9 mouse cellular contexts compared by ENCODE assay signal in genomic region chr12:71725713-71726336, GRCm38 (mm10).
A peak's percentile ranks its signal among the peaks of the same experiment; 100 is the strongest.
DNase-seq lines count a peak whose midpoint lies in the region; ATAC-seq and TF ChIP-seq lines count a peak whose summit lies in the region.
"Had no signal": no experiment of that assay in that cellular context is flagged by ENCODE, and none has a peak within 500 bp of the region (broad histone marks: within the 10 kb centered on the region; RNA-seq: fewer than 3 reads in every experiment).

No protein-coding gene starts in this region.

- peak overlapping the region; percentile 32; the same call in 1 of the 2 replicates for H3K27ac ChIP-seq in kidney, embryonic 15.5 days
- H3K27ac ChIP-seq in gastrocnemius, adult 2 months, result no peak overlapping the region
- H3K27ac ChIP-seq in forebrain, embryonic 11.5 days (ENCODE audit: low read depth, low read length), result no peak overlapping the region
- H3K27ac ChIP-seq: heart, embryonic 13.5 days had no signal

- H3K9ac ChIP-seq in kidney, embryonic 15.5 days, result no peak overlapping the region
- no peak overlapping the region for H3K9ac ChIP-seq in forebrain, embryonic 11.5 days (ENCODE audit: low read length)
- H3K9ac ChIP-seq: heart, embryonic 13.5 days had no signal

- ATAC-seq in kidney, embryonic 15.5 days (replicated peaks; ENCODE audit: low FRiP score), result no peak
- ATAC-seq in forebrain, embryonic 11.5 days (replicated peaks; ENCODE audit: low FRiP score), result no peak

- intact Hi-C loops in gastrocnemius, adult 2 months (cut with DNase I), result no loop called here

- no peak overlapping the region for H3K4me3 ChIP-seq in kidney, embryonic 15.5 days (replicated peaks)
- H3K4me3 ChIP-seq in gastrocnemius, adult 2 months, result no peak overlapping the region
- H3K4me3 ChIP-seq in forebrain, embryonic 11.5 days (ENCODE audit: low read depth, low read length), result no peak overlapping the region
- H3K4me3 ChIP-seq: heart, embryonic 13.5 days had no signal

- H3K9me3 ChIP-seq in kidney, embryonic 15.5 days (replicated peaks), result no peaks in the 10 kb centered on the region
- H3K9me3 ChIP-seq in forebrain, embryonic 11.5 days (ENCODE audit: control insufficient read depth, low read length), result no peaks in the 10 kb centered on the region
- H3K9me3 ChIP-seq: G1E; heart, embryonic 13.5 days had no signal

- H3K4me2 ChIP-seq in kidney, embryonic 15.5 days, result no peak overlapping the region
- H3K4me2 ChIP-seq in forebrain, embryonic 11.5 days (ENCODE audit: low read depth, low read length, severe bottlenecking), result no peak overlapping the region
- H3K4me2 ChIP-seq: heart, embryonic 13.5 days had no signal

- 57% methylated on average over 4 of the region's 4 CpGs for WGBS in kidney, embryonic 15.5 days
- WGBS in forebrain, embryonic 11.5 days, result 12% methylated on average over 4 of the region's 4 CpGs

- no peak for DNase-seq in kidney, adult 8-10 months
- peak; percentile 23 for DNase-seq in embryo, embryonic 10.5 days (ENCODE audit: low spot score)
- peak; percentile 69 for DNase-seq in gastrocnemius, adult 2 months
- DNase-seq in lung, postnatal 10 days, result peak; percentile 74
- no peak for DNase-seq in c-Kit-positive CD71-positive TER-119-positive erythroid progenitor cells, embryonic 14.5 days (ENCODE audit: low spot score)
- no peak for DNase-seq in forebrain, embryonic 11.5 days (ENCODE audit: low spot score)

- H3K36me3 ChIP-seq in kidney, embryonic 15.5 days, result no peaks in the 10 kb centered on the region
- no peaks in the 10 kb centered on the region for H3K36me3 ChIP-seq in forebrain, embryonic 11.5 days (ENCODE audit: control insufficient read depth, insufficient read depth, low read length)
- H3K36me3 ChIP-seq: G1E; heart, embryonic 13.5 days had no signal

- H3K27me3 ChIP-seq in kidney, embryonic 15.5 days, result no peaks in the 10 kb centered on the region
- H3K27me3 ChIP-seq in forebrain, embryonic 11.5 days (ENCODE audit: control insufficient read depth, insufficient read depth, low read length), result no peaks in the 10 kb centered on the region
- H3K27me3 ChIP-seq: heart, embryonic 13.5 days had no signal

- no peak for TF ChIP-seq CTCF in gastrocnemius, adult 2 months (IDR thresholded peaks at IDR 0.05)

- 0 out of 2 replicates have a peak, but pooled peaks cover 6% of the 10 kb centered on the region for H3K4me1 ChIP-seq in kidney, embryonic 15.5 days
- H3K4me1 ChIP-seq in forebrain, embryonic 11.5 days (replicated peaks; ENCODE audit: control insufficient read depth, insufficient read depth, low read length), result no peaks in the 10 kb centered on the region
- H3K4me1 ChIP-seq: heart, embryonic 13.5 days had no signal

Comparison
In these comparisons a context has a peak if more than half of its experiments do, and no peak if none do; other contexts are left out.
1. DNase-seq: peak in embryo, embryonic 10.5 days (single experiment), gastrocnemius, adult 2 months (single experiment) and lung, postnatal 10 days (single experiment); none in kidney, adult 8-10 months (0 of 2), c-Kit-positive CD71-positive TER-119-positive erythroid progenitor cells, embryonic 14.5 days (single experiment) and forebrain, embryonic 11.5 days (single experiment).